Mouse (Mus musculus) ES-CJ7 (cell line): ENCODE measurements around the gene Endod1.
"Not testable (repeated sequence)": the region's sequence is repeated elsewhere in the genome, so short reads cannot be mapped to it uniquely, and the experiment has no call there.

ENCODE experiments used
- DNase-seq: peaks from one replicate; pipeline ENCODE4 v3.0.0; 2011; ENCODE audit warnings: low read depth, low spot score

Endod1 gene

DNA sequence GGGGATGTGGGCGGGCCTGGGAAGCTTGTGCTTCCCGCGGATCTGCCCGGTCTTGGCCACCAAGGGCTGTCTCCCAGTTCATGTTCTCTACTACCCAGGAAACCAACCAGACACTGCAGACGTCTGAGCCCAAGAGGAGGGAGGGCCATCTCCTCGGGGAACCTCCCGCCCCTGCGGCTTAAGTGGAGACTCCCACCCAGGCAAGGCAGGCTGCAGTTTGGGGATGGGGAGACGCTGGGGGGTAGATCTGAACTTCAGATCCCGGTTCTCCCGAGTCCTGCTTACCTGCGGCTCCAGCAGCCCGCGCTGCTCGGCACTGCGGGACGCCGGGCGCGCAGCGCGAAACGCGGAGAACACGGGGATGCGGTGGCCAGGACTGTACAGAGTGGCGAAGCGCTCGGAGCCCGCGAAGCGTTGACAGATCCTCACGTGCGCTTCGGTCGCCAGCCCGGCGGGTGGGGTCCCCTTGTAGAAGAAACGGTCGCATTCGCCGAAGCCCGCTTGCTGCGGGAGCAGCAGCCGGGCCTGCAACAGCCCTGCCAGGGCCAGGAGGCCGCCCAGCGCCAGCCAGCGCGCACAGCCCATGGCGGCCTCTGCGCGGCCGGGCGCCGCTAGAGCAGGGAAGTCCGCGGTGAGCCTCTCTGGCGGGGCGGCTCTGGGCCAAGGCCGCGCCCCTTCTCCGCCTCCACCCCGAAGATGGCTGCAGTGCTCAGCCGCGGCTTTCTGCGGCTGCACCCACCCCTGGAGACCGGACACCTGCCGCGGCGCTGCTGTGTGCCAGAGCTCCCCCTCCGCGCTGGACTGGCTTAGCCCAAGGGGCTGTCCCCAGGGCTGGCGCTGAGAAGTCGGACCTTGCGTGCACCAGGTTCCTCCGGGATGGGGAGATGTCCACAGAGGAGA, 671 bp downstream of the Endod1 start:
- DNase-seq: peak; percentile 40

GRCm38 (mm10) chr9:14379769-14380385, 1.4 kb downstream of the Endod1 start:
- no peak for DNase-seq

GRCm38 (mm10) chr9:14378151-14378550, 3.2 kb downstream of the Endod1 start:
- no peak for DNase-seq

GRCm38 (mm10) chr9:14376149-14376548, 5.2 kb downstream of the Endod1 start:
- DNase-seq: no peak

DNA sequence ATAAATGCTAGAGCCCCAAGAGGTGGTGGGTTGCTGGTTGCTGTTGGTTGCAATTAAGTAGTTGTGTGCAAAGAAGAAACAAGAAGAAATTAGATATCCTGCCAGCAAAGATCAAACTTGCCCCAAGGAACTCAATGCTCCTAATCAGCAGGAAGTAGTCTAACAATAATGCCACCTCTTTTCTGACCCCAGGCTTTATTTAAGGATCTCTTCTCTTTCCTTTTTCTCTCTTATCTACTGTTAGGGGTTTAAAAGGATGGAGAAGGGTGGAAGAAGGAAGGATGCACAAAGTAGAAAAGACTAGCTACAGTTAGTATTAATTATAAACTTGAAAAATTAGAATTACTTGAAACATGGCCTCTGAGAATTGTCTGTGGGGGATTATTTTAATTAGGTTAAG, 8.9 kb downstream of the Endod1 start:
- DNase-seq: no peak

DNA sequence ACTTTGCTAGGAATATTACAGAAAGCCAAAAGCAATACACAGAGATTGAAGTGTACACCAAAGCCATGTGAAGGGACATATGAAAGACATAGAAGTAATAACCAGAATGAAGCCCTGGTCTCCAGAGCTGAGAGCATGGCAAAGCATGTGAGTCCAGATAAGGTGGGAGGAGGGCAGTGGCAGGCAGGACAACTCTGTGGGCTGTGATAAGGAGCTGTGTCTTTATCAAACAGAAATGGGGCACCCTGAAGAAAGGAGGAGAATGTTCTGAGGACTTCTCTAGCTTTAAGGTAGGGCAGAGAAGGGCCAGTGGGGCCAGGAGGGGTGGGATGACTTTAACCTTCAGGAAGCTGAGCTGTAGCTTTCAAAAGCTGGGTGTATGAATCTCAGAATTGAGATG, 12.0 kb downstream of the Endod1 start:
- no peak for DNase-seq

DNA sequence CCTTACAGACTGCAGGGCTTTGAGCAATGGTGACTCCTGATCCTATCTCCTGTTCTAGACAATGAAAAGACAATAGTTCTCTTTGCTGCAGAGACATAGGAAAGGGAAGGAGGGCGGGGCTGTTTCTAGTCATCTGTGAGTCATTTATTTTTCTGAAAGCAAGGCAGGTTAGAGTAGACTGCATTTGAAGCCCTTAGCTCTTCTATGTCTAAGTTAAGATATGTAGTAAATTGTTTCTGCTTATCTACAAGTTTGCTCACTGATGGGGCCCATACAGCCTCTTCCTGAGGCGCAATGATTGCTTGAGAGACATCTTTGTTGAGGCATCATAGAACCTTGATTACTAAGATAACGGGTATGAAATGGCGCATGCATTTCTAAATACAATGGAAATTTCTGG, 13.5 kb downstream of the Endod1 start:
- DNase-seq: no peak

DNA sequence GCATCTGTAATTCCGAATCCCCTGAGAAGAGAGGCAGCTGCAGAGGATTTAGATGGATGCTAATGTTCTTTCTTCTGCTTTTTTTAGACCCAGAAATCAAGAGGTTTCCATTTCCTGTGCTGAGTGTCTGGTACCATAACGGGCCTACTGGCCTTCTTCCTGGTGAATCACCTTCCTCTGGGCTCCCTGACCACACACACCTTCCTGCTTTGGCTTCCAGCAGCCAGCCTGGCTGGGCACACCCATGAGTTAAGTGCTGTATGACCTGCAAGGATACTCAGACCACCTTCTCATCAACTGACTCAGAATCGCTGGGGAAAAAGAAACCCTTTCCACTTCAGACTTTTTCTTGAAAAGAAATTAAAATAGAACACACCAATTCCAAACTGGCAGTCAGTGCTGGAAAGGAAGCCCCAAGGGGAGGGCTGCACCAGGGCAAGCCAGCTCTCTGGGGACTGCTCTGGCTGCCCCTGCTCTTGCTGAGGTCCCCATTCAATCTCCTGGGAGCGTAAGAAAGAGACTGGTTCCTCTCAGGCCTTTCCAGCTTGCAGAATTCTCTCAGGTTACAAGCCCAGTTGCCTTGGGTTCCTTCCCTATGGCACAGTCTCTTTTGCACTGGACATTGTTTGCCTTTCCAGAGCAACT, 15.7 kb downstream of the Endod1 start:
- DNase-seq: no peak

GRCm38 (mm10) chr9:14364719-14365118, 16.6 kb downstream of the Endod1 start:
- no peak for DNase-seq

GRCm38 (mm10) chr9:14363540-14363939, 17.8 kb downstream of the Endod1 start:
- peak; percentile 34 for DNase-seq

- DNase-seq: no peak
Measured at GRCm38 (mm10) chr9:14362068-14362768, 19.1 kb downstream of the Endod1 start.

DNA sequence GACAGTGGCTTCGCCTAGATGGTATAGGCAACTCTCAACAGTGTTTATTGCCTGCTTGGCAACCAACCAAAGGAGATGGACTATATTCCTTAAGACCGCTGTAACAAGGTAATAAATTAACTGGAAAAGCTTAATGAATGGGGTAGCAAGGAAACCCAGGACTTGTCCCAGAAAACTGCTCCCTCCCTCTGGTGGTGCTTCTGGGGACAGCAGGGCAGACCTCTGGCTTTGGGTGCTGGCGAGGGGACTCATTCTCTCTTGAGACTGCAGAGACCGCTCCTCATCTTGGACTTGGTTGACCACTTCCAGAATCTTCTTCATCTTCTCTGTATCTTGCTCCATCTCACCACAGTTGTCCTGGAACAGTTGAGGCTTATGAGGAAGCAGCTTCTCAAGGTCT, 24.3 kb downstream of the Endod1 start:
- DNase-seq: peak; percentile 12

- no peak for DNase-seq
Measured at GRCm38 (mm10) chr9:14354852-14355251, 26.5 kb downstream of the Endod1 start.

GRCm38 (mm10) chr9:14352337-14352736, 29.0 kb downstream of the Endod1 start:
- no peak for DNase-seq

DNA sequence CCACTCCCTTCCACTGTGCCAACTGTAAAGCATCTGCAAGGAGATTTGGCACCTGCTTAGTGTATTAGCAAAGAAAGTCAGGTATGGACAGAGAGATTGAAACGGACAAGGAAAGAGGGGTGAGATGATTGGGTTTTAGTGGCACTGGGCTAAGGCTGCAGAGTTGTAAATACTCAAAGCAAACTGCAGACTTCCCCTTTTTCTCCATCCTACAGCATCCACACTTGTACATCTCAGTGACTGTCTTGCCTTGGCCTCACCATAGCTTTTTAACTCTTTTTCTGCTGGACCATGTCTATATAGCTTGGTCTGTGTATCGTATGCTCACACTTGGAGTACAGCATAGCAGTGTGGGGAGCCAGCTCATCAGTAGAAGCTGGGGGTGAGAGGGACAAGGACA, 30.5 kb downstream of the Endod1 start:
- no peak for DNase-seq

DNA sequence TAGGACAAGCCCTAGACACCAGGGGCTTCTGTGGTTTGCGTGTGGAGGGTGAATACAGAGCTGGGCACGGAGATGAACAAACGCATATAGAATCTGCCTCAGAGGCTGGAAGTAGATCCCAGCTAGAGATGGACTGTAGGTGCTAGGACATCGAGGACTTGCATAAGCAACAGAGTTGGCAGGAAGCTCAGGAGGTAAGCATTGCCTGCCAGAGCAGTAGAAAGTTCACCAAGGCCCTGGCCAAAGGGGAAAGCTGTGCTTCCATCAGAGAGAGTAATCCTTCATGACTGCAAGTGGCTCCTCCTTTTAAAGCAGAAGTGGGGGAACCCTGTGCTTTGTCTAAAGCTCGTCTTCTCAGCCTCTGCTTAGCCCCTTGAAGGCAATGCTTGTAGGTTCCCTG, 31.9 kb downstream of the Endod1 start:
- DNase-seq: no peak

DNA sequence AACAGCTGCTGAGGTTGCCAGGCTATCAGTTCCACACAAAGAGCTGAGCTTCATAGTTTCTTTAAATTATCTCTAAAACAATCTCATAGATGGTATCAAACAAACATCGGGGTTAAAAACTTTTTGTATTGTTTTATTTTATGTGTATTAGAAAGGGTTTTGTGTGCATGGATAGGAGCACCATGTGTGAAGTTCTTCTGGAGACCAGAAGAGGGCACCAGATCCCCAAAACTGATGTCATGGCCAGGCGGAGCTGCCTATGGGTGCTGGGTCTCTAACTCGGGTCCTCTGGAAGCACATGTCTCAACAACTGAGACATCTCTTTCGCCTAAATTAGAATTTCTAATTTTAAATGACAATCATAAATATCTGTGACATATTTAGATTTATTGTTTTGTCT, 32.9 kb downstream of the Endod1 start:
- DNase-seq: peak; percentile 48

GRCm38 (mm10) chr9:14345866-14346265, 35.4 kb downstream of the Endod1 start:
- DNase-seq: not testable (repeated sequence)

- DNase-seq: peak; percentile 73
Measured at GRCm38 (mm10) chr9:14342041-14342668, 39.2 kb downstream of the Endod1 start.

DNA sequence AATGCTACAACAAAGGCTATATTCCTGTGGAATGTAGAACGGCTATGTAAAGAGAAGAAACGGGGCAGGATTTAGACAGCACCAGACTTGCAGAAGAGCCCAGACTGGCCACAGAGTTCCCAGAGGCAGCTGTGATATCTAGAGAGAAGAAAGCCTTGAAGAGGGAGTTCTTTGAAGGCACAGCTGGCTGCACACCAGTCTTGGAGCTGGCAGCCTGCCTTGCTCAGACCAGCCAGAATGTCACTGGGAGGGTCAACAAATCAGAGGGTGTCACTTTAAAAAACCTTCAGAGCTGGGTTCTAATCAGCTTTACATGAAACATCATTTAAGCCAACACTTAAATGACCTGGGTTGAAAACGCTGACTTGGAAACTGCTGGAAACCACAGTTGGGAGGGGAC, 42.6 kb downstream of the Endod1 start:
- no peak for DNase-seq

DNA sequence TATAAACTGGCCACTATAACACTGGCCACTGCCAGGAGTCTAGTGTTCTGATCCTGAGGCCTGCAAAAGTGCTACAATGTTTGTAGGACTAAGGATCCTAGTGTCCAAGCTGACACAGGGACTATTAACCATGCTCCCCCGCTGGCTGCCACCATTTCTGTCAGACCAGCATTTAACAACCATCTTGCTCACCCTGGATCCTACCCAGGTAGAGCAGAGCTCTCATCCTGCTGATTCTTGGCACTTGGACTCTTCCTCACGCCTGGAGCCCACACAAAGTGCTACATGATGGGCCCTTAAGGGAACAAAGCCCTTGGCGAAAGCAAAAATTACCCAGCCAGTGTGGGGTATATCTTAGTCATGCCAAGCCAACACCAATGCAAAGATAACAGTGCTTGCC, 44.4 kb downstream of the Endod1 start:
- DNase-seq: no peak

- DNase-seq: no peak
Measured at GRCm38 (mm10) chr9:14335829-14336228, 45.5 kb downstream of the Endod1 start.
